Mouse (Mus musculus) forebrain, embryonic 14.5 days (tissue): ENCODE data around the gene Cabin1. TPM values are rescaled to one million over a fixed set of nuclear protein-coding genes. Genes with fewer than 3 reads are reported as not detected.

Experiments
- ATAC-seq: fragments of 200-750 bp; cut with Nextera tagmentation; 2 replicates; pipeline ENCODE4 v1.8.0; 2017; ENCODE audit warnings: mild to moderate bottlenecking, moderate library complexity
- DNase-seq: peaks from one replicate; pipeline ENCODE4 v3.0.0-alpha.2; 2015; ENCODE audit warnings: low spot score
- H3K27ac ChIP-seq: fragments of 300-500 bp; sonication (generic); 2 replicates; pipeline ENCODE4 v1.5.1; 2014; ENCODE audit warnings: low read depth, mild to moderate bottlenecking, control low read depth, low read length, moderate library complexity
- H3K27me3 ChIP-seq: fragments of 300-500 bp; sonication (generic); replicated peaks from 2 replicates; pipeline ENCODE4 v1.6.1; 2014; ENCODE audit warnings: low read length, control low read depth, mixed read lengths; ENCODE audit not compliant: control insufficient read depth, insufficient read depth
- H3K36me3 ChIP-seq: fragments of 300-500 bp; sonication (generic); 2 replicates; pipeline ENCODE4 v1.6.1; 2014; ENCODE audit warnings: low read length, control low read depth; ENCODE audit not compliant: control insufficient read depth, insufficient read depth
- H3K4me1 ChIP-seq: fragments of 300-500 bp; sonication (generic); 2 replicates; pipeline ENCODE4 v1.6.1; 2014; ENCODE audit warnings: antibody characterized with exemption, low read length, control low read depth; ENCODE audit not compliant: control insufficient read depth, insufficient read depth
- H3K4me2 ChIP-seq: fragments of 300-500 bp; sonication (generic); 2 replicates; pipeline ENCODE4 v1.6.1; 2014; ENCODE audit warnings: mild to moderate bottlenecking, control low read depth, low read length
- H3K4me3 ChIP-seq: fragments of 300-500 bp; sonication (generic); 2 replicates; pipeline ENCODE4 v1.5.1; 2014; ENCODE audit warnings: low read depth, low read length, control low read depth
- H3K9ac ChIP-seq: fragments of 300-500 bp; sonication (generic); 2 replicates; pipeline ENCODE4 v1.6.1; 2014; ENCODE audit warnings: mild to moderate bottlenecking, low read length, control low read depth, moderate library complexity
- H3K9me3 ChIP-seq: fragments of 300-500 bp; sonication (generic); replicated peaks from 2 replicates; pipeline ENCODE4 v1.6.1; 2016; ENCODE audit warnings: low read length, control low read depth, mixed read lengths; ENCODE audit not compliant: control insufficient read depth
- WGBS: fragments of 180-500 bp; shearing (Covaris S2); extraction: QIAGEN DNeasy Blood & Tissue Kit; methylation state at CpG from one replicate; pipeline ENCODE4 v1.1.7; 2014; 5-methylcytosine and 5-hydroxymethylcytosine counted together
- polyA plus RNA-seq: library from polyadenylated mRNA; unstranded; fragments of >200 nt; fragmentation: Nextera tagmentation; extraction: Ambion mirVana; gene quantifications from 2 replicates; pipeline ENCODE4 v1.2.1, GENCODE M21; 2014

Cabin1 gene
- polyA plus RNA-seq, 1 experiment from 2014 or later, result 32.0 TPM

DNA sequence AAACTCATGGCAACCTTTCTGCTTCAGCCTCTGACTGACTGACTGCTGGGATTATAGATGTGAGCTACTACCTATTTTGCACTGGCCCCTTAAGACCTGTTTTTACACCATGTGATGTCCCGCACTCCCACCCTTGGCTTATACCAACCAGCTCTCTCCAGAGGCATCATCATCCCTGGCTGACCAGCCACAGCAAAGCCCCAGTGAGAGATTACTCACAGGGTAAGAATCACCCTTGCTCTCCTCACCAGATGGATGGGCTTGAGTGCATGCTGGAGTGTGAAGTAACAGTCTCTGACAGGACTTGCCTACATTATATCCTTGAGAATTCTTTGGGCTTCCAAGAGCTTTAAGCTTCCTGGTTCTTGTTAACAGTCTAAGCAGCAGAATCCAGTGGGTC lies 94.2 kb downstream of the Cabin1 start:
- 96% methylated on average over 1 of the region's 1 CpGs for WGBS
- no peak overlapping the region for H3K9ac ChIP-seq
- H3K4me3 ChIP-seq, result no peak overlapping the region
- H3K9me3 ChIP-seq, result no peaks in the 10 kb centered on the region
- peaks cover 13% of the 10 kb centered on the region for H3K4me1 ChIP-seq
- H3K4me2 ChIP-seq, result no peak overlapping the region
- peaks cover 16% of the 10 kb centered on the region; the same call in 1 of the 2 replicates for H3K36me3 ChIP-seq
- no peaks in the 10 kb centered on the region for H3K27me3 ChIP-seq
- DNase-seq (no peak), ATAC-seq (no peak)
- no peak overlapping the region for H3K27ac ChIP-seq

DNA sequence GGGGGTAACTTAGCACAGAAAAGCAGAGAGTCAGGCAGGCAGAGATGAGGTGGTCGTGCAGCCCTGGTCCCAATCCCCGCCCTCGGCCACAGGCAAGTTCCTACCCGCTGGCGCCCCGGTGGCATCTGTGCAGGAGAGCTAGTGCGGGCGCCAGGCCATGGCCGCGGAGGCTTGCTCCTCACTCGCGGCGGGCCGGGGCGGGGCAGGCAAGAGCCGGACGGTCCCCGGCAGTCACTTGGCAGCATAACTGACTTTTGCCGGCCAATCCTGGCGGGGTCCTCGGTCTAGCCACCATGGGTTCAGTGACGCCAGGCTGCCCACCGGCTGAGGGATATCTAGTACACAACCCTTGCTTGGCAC lies 96.2 kb downstream of the Cabin1 start:
- Histone ChIP-seq H3K9ac (peak overlapping the region; percentile 73), H3K36me3 (peaks cover 19% of the 10 kb centered on the region; the same call in 1 of the 2 replicates), H3K4me3 (peak overlapping the region; percentile 53), H3K27me3 (no peaks in the 10 kb centered on the region), H3K9me3 (no peaks in the 10 kb centered on the region), H3K4me2 (peak overlapping the region; percentile 100), H3K4me1 (peaks cover 13% of the 10 kb centered on the region), H3K27ac (peak overlapping the region; percentile 78; the same call in 1 of the 2 replicates)
- DNase-seq, result peak; percentile 51
- under 1% methylated on average over 23 of the region's 23 CpGs for WGBS
- ATAC-seq, result peak; percentile 51

DNA sequence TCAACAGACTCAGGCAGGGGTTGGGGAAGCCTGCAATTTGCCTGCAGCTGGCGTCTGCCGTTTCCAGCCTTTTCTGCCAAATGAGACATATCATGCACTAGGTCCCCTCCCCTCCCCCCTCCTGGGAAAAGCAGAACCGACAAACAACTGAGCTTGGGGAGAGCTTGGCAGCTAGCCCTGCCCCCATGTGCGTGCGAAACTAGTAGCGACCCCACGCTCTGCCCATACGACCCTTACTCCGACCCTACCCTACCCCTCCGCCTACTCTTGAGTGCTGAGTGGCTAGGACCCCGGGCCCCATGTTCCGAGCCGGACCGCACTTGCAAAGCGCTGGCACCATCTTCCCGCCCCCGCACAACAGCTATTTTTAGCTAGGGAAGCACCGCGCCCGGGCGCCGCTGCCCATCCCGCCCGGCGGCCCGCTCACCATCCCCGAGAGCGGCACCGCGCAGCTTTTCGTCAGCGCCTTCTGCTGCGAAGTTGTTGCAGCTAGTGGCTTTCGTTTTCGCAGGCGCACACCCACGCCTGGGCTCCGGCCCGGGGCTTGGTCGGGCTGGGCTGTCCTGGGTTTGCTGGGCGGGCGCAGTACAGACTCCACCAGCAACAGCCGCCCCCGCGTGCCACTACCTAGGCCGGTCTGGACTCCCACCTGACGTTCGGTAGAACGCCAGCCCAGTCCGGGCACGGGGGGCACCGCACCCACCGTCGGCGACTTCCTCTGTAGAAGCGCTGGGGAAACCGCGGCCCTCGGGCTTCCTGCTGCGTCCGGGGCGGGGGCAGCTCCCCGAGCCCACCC lies 96.8 kb downstream of the Cabin1 start:
- Histone ChIP-seq H3K4me3 (peak overlapping the region; percentile 53), H3K9ac (peak overlapping the region; percentile 73), H3K4me1 (peaks cover 13% of the 10 kb centered on the region), H3K27ac (peak overlapping the region; percentile 78), H3K36me3 (peaks cover 25% of the 10 kb centered on the region), H3K9me3 (no peaks in the 10 kb centered on the region), H3K4me2 (peak overlapping the region; percentile 100), H3K27me3 (no peaks in the 10 kb centered on the region)
- DNase-seq (peak; percentile 88), ATAC-seq (peak; percentile 77)
- WGBS, result under 1% methylated on average over 61 of the region's 63 CpGs

DNA sequence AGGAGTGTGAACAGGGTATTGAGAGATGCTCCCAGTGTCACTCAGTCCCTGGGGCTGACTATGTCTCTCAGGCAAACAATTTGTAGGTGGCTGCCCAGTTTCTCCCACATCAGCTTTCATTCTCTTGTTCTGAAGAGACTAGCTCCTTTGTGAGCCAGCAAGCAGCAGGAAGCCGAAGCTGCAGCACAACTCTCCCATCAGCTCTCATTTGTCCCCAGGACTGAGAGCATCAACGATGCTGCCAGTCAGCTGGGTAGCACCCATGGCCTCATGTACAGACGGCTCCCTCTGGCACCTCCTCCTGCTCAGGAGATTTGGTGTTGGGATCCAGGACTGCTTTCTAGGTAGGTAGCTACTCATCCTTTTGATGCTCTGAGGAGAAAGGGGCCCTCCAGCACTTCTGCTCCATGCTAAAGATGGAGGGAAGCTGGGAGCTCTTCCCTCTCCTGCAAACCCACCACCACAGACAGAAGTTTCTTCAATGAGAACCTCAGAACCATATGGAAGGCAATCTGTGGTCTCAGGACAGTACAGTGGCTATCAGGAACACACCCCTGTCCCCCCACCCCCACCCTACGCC lies 97.6 kb downstream of the Cabin1 start:
- H3K36me3 ChIP-seq, result peaks cover 30% of the 10 kb centered on the region
- 15% methylated on average over 4 of the region's 4 CpGs for WGBS
- H3K27me3 ChIP-seq, result no peaks in the 10 kb centered on the region
- H3K4me1 ChIP-seq, result peaks cover 13% of the 10 kb centered on the region
- peak overlapping the region; percentile 73 for H3K9ac ChIP-seq
- DNase-seq (peak; percentile 35), ATAC-seq (0 out of 2 replicates have a peak, but pooled peaks have one; percentile 1)
- no peaks in the 10 kb centered on the region for H3K9me3 ChIP-seq
- peak overlapping the region; percentile 71 for H3K27ac ChIP-seq
- peak overlapping the region; percentile 100 for H3K4me2 ChIP-seq
- peak overlapping the region; percentile 53; the same call in 1 of the 2 replicates for H3K4me3 ChIP-seq

DNA sequence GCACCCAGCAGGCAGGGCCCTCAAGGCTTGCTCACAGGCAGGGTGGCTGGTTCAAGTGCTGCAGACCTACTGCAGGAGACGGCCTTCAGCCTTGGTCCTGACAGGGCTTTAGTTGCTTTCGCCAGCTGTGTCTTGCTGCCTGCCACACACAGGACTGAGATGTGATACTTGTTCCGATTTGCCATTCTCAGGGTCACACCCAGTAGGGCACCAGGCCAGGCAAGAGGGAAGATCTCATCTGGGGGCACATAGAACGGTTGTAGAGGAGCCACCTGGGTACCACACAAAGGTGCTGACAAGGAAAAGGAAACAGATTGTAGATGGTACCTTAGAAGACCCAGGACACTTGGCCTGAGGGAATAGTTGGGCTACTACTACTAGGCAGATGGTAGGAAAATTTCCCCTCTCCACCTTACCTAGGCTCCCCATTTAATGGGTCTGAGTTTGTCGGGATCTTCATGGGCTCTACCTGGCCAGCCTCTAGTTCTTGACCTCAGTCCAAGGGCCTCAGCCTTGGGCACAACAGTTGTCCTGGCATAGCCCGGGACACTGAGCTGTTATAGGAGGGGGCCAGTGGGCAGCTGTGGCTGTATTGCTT lies 99.4 kb downstream of the Cabin1 start:
- no peak overlapping the region for H3K27ac ChIP-seq
- H3K9ac ChIP-seq, result no peak overlapping the region
- no peaks in the 10 kb centered on the region for H3K9me3 ChIP-seq
- H3K4me1 ChIP-seq, result peaks cover 13% of the 10 kb centered on the region
- no peak for DNase-seq
- WGBS, result 86% methylated on average over 6 of the region's 6 CpGs
- no peak overlapping the region for H3K4me2 ChIP-seq
- H3K36me3 ChIP-seq, result peaks cover 18% of the 10 kb centered on the region
- ATAC-seq, result no peak
- no peaks in the 10 kb centered on the region for H3K27me3 ChIP-seq
- no peak overlapping the region for H3K4me3 ChIP-seq

DNA sequence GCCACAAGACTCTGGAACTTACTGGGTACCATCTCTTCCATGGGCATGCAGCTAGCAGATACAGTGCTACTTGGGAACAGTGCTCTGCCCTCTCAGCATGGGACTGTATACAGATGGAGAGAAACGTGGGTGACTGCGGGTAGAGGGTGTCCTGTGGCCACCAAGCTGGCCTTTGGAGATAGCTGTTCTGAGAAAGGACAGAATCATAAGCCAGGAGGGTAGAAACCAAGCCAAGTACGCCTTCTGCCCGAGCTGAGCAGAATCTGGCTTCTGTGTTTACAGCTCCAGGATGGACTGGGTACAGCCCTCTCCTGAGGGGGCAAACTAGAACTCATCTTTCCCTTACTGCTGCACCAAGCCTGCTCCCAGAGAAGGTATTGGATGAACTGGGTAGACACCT lies 101.6 kb downstream of the Cabin1 start:
- H3K27ac ChIP-seq, result no peak overlapping the region

DNA sequence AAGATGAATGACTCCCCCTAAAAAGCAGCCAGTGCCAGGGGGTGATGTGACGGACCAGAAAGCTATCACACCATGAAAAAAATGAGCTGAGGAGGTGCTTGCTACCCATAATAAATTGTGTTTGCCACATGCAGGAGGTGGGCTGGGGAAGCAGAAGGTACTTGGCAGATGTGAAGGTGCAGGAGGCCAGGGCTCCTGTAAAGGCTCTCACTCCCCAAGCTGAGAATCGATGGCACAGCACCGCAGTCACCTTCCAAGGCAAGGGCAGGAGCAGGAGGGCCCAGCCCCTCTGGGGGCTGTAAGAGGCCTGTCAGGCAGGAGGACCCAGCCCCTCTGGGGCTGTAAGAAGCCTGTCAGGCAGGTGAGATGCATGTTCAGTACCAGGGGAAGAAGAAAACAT lies 102.3 kb downstream of the Cabin1 start:
- H3K27ac ChIP-seq, result peak overlapping the region; percentile 67
- H3K27me3 ChIP-seq, result no peaks in the 10 kb centered on the region
- ATAC-seq, result no peak; the same call in 1 of the 2 replicates
- WGBS, result 58% methylated on average over 3 of the region's 3 CpGs
- no peaks in the 10 kb centered on the region for H3K9me3 ChIP-seq
- no peak overlapping the region for H3K9ac ChIP-seq
- no peak overlapping the region for H3K4me2 ChIP-seq
- H3K4me1 ChIP-seq, result peaks cover 9% of the 10 kb centered on the region
- peaks cover 39% of the 10 kb centered on the region for H3K36me3 ChIP-seq
- no peak overlapping the region for H3K4me3 ChIP-seq
- DNase-seq, result no peak

More for the DNA sequence above, 101.6 kb downstream of the Cabin1 start:
- 84% methylated on average over 4 of the region's 4 CpGs for WGBS
- H3K36me3 ChIP-seq, result peaks cover 32% of the 10 kb centered on the region
- no peaks in the 10 kb centered on the region for H3K27me3 ChIP-seq
- H3K4me1 ChIP-seq, result peaks cover 10% of the 10 kb centered on the region
- no peaks in the 10 kb centered on the region for H3K9me3 ChIP-seq
- no peak overlapping the region for H3K4me2 ChIP-seq
- no peak overlapping the region for H3K4me3 ChIP-seq
- H3K9ac ChIP-seq, result no peak overlapping the region
- no peak for ATAC-seq
- no peak for DNase-seq

DNA sequence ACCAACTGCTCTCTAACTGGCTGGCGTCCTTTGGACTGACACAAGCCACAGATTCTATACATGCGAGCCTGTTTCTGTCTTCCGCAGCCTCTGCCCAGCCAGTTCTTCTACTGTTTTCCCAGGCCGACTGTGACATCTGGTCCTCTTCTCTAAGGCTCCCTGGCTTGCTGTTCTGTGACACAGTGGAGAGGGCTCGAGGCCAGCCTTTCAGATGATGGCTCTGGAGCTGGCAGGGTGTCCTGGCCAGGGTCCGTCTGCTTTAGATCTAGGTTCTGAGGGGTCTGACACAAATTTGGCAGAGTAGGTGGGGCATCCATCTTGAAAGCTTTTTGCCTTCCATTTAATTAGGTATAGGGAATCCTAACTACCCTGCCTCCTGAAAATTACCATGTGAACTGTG lies 102.8 kb downstream of the Cabin1 start:
- Histone ChIP-seq H3K9ac (no peak overlapping the region), H3K4me2 (no peak overlapping the region), H3K9me3 (no peaks in the 10 kb centered on the region), H3K4me3 (no peak overlapping the region), H3K36me3 (peaks cover 44% of the 10 kb centered on the region), H3K27me3 (no peaks in the 10 kb centered on the region), H3K27ac (peak overlapping the region; percentile 67; the same call in 1 of the 2 replicates), H3K4me1 (peaks cover 4% of the 10 kb centered on the region)
- peak; percentile 76 for DNase-seq
- peak; percentile 75 for ATAC-seq
- WGBS, result 55% methylated on average over 6 of the region's 6 CpGs
